Mouse (Mus musculus) heart, embryonic 14.5 days (tissue): ENCODE measurements around the gene Pcsk1n. TPM values are rescaled to one million over a fixed set of nuclear protein-coding genes. Genes with fewer than 3 reads are reported as not detected.

Source experiments
- ATAC-seq: fragments of 200-750 bp; cut with Nextera tagmentation; 2 replicates; pipeline ENCODE4 v1.8.0; 2017; ENCODE audit warnings: low read depth, moderate TSS enrichment; ENCODE audit not compliant: insufficient number of reproducible peaks, insufficient read depth, low FRiP score
- H3K27ac ChIP-seq, 2 experiments: fragments of 200-500 bp in 1 of 2; fragments of 300-500 bp in 1 of 2; sonication (generic) in 1 of 2; replicated peaks in 1 of 2; 2 replicates each; pipeline ENCODE4 v1.5.1; 2012 to 2014; ENCODE audit warnings: low read depth in 2 of 2, low read length in 2 of 2, control low read depth in 1 of 2, mild to moderate bottlenecking in 1 of 2, mixed read lengths in 1 of 2; ENCODE audit not compliant: control insufficient read depth in 1 of 2, insufficient read depth in 1 of 2
- H3K27me3 ChIP-seq: fragments of 300-500 bp; sonication (generic); 2 replicates; pipeline ENCODE4 v1.6.1; 2014; ENCODE audit warnings: mild to moderate bottlenecking, low read length, control low read depth; ENCODE audit not compliant: control insufficient read depth, insufficient read depth
- H3K36me3 ChIP-seq: fragments of 300-500 bp; sonication (generic); 2 replicates; pipeline ENCODE4 v1.6.1; 2014; ENCODE audit warnings: mild to moderate bottlenecking, control low read depth, low read length, mixed read lengths; ENCODE audit not compliant: control insufficient read depth, insufficient read depth
- H3K4me1 ChIP-seq, 2 experiments: fragments of 200-500 bp in 1 of 2; fragments of 300-500 bp in 1 of 2; sonication (generic) in 1 of 2; 2 replicates each; pipeline ENCODE4 v1.6.1; 2012 to 2014; ENCODE audit warnings: low read length in 2 of 2, control low read depth in 1 of 2, mixed read lengths in 1 of 2; ENCODE audit not compliant: control insufficient read depth in 2 of 2, insufficient read depth in 2 of 2
- H3K4me2 ChIP-seq: fragments of 300-500 bp; sonication (generic); 2 replicates; pipeline ENCODE4 v1.6.1; 2014; ENCODE audit warnings: mild to moderate bottlenecking, low read length
- H3K4me3 ChIP-seq, 2 experiments: fragments of 200-500 bp in 1 of 2; fragments of 300-500 bp in 1 of 2; sonication (generic) in 1 of 2; 2 replicates each; pipeline ENCODE4 v1.5.1; 2012 to 2014; ENCODE audit warnings: low read length in 2 of 2, mild to moderate bottlenecking in 2 of 2, control low read depth in 1 of 2, low read depth in 1 of 2, moderate library complexity in 1 of 2; ENCODE audit not compliant: control insufficient read depth in 1 of 2, insufficient read depth in 1 of 2
- H3K9ac ChIP-seq: fragments of 300-500 bp; sonication (generic); 2 replicates; pipeline ENCODE4 v1.6.1; 2014; ENCODE audit warnings: mild to moderate bottlenecking, low read length
- H3K9me3 ChIP-seq: fragments of 300-500 bp; sonication (generic); 2 replicates; pipeline ENCODE4 v1.6.1; 2016; ENCODE audit warnings: low read length, control low read depth; ENCODE audit not compliant: control insufficient read depth
- WGBS: fragments of 180-500 bp; shearing (Covaris S2); extraction: QIAGEN DNeasy Blood & Tissue Kit; methylation state at CpG from one replicate; pipeline ENCODE4 v1.1.7; 2014; 5-methylcytosine and 5-hydroxymethylcytosine counted together
- polyA plus RNA-seq: library from polyadenylated mRNA; unstranded; fragments of >200 nt; fragmentation: Nextera tagmentation; extraction: Ambion mirVana; gene quantifications from 2 replicates; pipeline ENCODE4 v1.2.1, GENCODE M21; 2014

Pcsk1n gene
- 0.09 and 0.63 TPM in 2 replicates for polyA plus RNA-seq

GRCm38 (mm10) chrX:7919601-7920383 is at the start of gene Pcsk1n:
Gene Pcsk1n (plus strand): TSS chrX:7919822.
- ATAC-seq: no peak
- WGBS: 13% methylated on average over 36 of the region's 40 CpGs
- H3K27ac ChIP-seq: no peak within 1 kb of the TSS

GRCm38 (mm10) chrX:7869826-7870225 is 49.8 kb upstream of the Pcsk1n start:
- H3K9me3 ChIP-seq: no peaks in the 10 kb centered on the region
- H3K4me3 ChIP-seq: no peak overlapping the region
- H3K4me1 ChIP-seq: peaks cover 0 to 2% of the 10 kb centered on the region in 2 experiments; a peak in 1 of 4 replicates
- peaks cover 39% of the 10 kb centered on the region for H3K36me3 ChIP-seq
- H3K9ac ChIP-seq: no peak overlapping the region
- H3K27ac ChIP-seq: no peak overlapping the region
- H3K27me3 ChIP-seq: no peaks in the 10 kb centered on the region
- ATAC-seq: no peak
- no peak overlapping the region for H3K4me2 ChIP-seq
- 50% methylated on average over 3 of the region's 3 CpGs for WGBS

More at GRCm38 (mm10) chrX:7919601-7920383, at the start of gene Pcsk1n:
- H3K9me3 ChIP-seq: no peaks in the 10 kb centered on the region
- H3K4me1 ChIP-seq: no peaks in the 10 kb centered on the region
- no peak within 1 kb of the TSS for H3K9ac ChIP-seq
- 0 out of 4 replicates have a peak within 1 kb of the TSS, but pooled peaks of 1 of the 2 experiments have one; percentile 6 for H3K4me3 ChIP-seq
- peak within 1 kb of the TSS; percentile 38 for H3K4me2 ChIP-seq
- no peaks in the 10 kb centered on the region for H3K36me3 ChIP-seq
- H3K27me3 ChIP-seq: peaks cover 59% of the 10 kb centered on the region

GRCm38 (mm10) chrX:7878007-7878419 is 41.6 kb upstream of the Pcsk1n start, which contains the start of gene Pim2:
Gene Pim2 (plus strand): TSS chrX:7878262.
- H3K4me1 ChIP-seq: peaks cover 3 to 7% of the 10 kb centered on the region in 2 experiments; a peak in 2 of 4 replicates
- no peaks in the 10 kb centered on the region for H3K9me3 ChIP-seq
- H3K27ac ChIP-seq: no peak within 1 kb of the TSS
- H3K27me3 ChIP-seq: no peaks in the 10 kb centered on the region
- H3K36me3 ChIP-seq: peaks cover 25% of the 10 kb centered on the region
- H3K9ac ChIP-seq: peak within 1 kb of the TSS; percentile 68
- H3K4me3 ChIP-seq: peak within 1 kb of the TSS; percentile 45 to 49
- ATAC-seq: peak; percentile 85
- WGBS: 12% methylated on average over 37 of the region's 38 CpGs
- peak within 1 kb of the TSS; percentile 85 for H3K4me2 ChIP-seq

GRCm38 (mm10) chrX:7878495-7878894 is 41.1 kb upstream of the Pcsk1n start:
- peak overlapping the region; percentile 85 for H3K4me2 ChIP-seq
- H3K9ac ChIP-seq: peak overlapping the region; percentile 68
- peaks cover 3 to 7% of the 10 kb centered on the region in 2 experiments; a peak in 2 of 4 replicates for H3K4me1 ChIP-seq
- peaks cover 21% of the 10 kb centered on the region for H3K36me3 ChIP-seq
- no peak overlapping the region for H3K27ac ChIP-seq
- no peaks in the 10 kb centered on the region for H3K9me3 ChIP-seq
- peak overlapping the region; percentile 45 to 49 for H3K4me3 ChIP-seq
- H3K27me3 ChIP-seq: no peaks in the 10 kb centered on the region
- 21% methylated on average over 21 of the region's 21 CpGs for WGBS
- no peak for ATAC-seq

GRCm38 (mm10) chrX:7879819-7880218 is 39.8 kb upstream of the Pcsk1n start:
- Histone ChIP-seq H3K36me3 (peaks cover 10% of the 10 kb centered on the region), H3K27me3 (no peaks in the 10 kb centered on the region), H3K9ac (no peak overlapping the region; the same call in 1 of the 2 replicates), H3K27ac (no peak overlapping the region), H3K4me3 (no peak overlapping the region), H3K9me3 (no peaks in the 10 kb centered on the region), H3K4me1 (peaks cover 6 to 7% of the 10 kb centered on the region in 2 experiments; a peak in 2 of 4 replicates), H3K4me2 (peak overlapping the region; percentile 85)
- ATAC-seq: no peak
- 23% methylated on average over 11 of the region's 11 CpGs for WGBS

- ATAC-seq: peak; percentile 92
- H3K4me2 ChIP-seq: peak within 1 kb of the TSS; percentile 72
- peaks cover 3 to 5% of the 10 kb centered on the region in 2 experiments; a peak in 2 of 4 replicates for H3K4me1 ChIP-seq
- H3K9ac ChIP-seq: peak within 1 kb of the TSS; percentile 63
- WGBS: 15% methylated on average over 49 of the region's 49 CpGs
- H3K27me3 ChIP-seq: no peaks in the 10 kb centered on the region
- no peaks in the 10 kb centered on the region for H3K9me3 ChIP-seq
- peak within 1 kb of the TSS; percentile 49 to 94 for H3K4me3 ChIP-seq
- H3K36me3 ChIP-seq: no peaks in the 10 kb centered on the region
- peak within 1 kb of the TSS; percentile 49 to 85; a peak in 3 of 4 replicates for H3K27ac ChIP-seq
Measured at GRCm38 (mm10) chrX:7883841-7884567, 35.6 kb upstream of the Pcsk1n start, which contains the start of gene Slc35a2. Gene Slc35a2 (plus strand): TSS chrX:7884028.

GRCm38 (mm10) chrX:7898211-7898610 is 21.4 kb upstream of the Pcsk1n start:
- Histone ChIP-seq H3K27ac (peak overlapping the region in 1 of 2 experiments; percentile 82; a peak in 1 of 4 replicates), H3K4me1 (peaks cover 0 to 7% of the 10 kb centered on the region in 2 experiments; a peak in 1 of 4 replicates), H3K9me3 (no peaks in the 10 kb centered on the region), H3K36me3 (peaks cover 35% of the 10 kb centered on the region), H3K4me2 (peak overlapping the region; percentile 64), H3K4me3 (peak overlapping the region; percentile 49 to 85), H3K27me3 (no peaks in the 10 kb centered on the region), H3K9ac (peak overlapping the region; percentile 76)
- ATAC-seq: no peak
- WGBS: 29% methylated on average over 13 of the region's 13 CpGs
